Mouse (Mus musculus): ENCODE results near the gene Pycr2. TPM values are rescaled to one million over a fixed set of nuclear protein-coding genes. Genes with fewer than 3 reads are reported as not detected.

Gene Pycr2
- polyA plus RNA-seq, 1 experiment from 2014 or later: 163 TPM

DNA sequence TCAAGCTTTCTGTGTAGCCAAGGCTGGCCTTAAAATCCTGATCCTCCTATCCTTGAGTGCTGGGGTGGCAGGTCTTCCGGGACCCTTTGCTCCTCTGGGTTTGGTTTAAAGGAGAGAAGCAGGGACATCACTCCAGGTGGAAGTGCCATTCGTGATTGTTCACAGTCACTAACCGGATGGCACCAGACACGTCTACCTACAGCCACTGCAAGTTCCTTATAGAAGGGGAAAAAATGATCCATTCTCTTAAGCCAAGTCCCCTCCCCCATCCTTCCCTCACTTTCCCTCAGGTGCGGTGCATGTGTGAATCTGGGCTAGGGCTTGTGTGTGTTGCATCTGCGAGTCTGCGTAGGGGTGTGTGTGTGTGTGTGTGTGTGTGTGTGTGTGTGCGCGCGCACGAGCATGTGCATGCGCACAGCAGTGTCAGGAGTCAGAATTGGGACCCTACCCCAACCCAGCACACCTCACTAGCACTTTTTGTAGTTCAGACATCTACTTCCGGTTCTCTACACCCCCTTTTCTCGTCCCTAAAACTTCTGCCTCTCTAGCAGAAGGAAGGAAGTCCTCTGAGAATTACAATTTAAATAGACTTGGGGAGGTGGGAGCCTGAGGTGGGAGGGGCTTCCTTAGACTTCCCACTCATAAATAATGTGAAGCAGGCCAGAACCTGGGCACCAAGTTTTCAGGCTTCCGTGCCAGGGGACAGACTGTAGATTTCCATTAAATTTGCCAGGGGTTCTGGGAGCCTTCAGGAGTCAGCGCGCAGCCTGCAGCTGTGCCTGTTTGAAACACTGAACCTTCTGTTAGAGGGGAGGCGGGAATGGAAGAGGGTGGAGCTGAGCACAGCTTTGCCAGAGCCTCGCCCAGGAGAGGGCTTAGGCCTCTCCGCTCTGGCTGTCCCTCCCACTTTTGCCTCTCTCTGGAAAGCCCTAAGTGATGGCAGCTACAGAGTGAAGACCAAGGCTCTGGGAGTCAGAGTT, 41.2 kb downstream of the Pycr2 start:
- Histone ChIP-seq H3K36me3 (no peaks in the 10 kb centered on the region), H3K4me1 (peaks cover 57% of the 10 kb centered on the region), H3K4me3 (peak overlapping the region; percentile 39), H3K9me3 (replicated peaks) (no peaks in the 10 kb centered on the region), H3K27me3 (ENCODE audit: low read depth, poor library complexity, severe bottlenecking) (peaks cover 49% of the 10 kb centered on the region), H3K27ac (peak overlapping the region; percentile 78)
- peak; percentile 69 for DNase-seq (ENCODE audit: low spot score)
- WGBS: 22% methylated on average over 20 of the region's 20 CpGs

DNA sequence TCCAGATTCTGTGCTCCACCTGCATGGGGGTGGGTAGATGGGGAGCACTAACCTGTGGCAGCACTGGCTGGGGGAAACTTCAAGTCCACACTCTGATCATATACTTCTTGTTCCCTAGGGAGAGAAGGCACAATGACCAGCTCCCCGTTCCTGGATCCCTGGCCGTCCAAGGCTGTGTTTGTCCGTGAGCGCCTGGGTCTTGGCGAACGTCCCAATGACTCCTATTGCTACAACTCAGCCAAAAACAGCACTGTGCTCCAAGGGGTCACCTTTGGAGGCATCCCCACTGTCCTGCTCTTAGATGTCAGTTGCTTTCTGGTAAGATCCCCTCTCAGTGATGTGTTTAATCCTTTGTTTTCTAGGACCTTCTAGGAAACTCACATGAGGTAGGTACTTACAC, 42.4 kb downstream of the Pycr2 start:
- H3K9me3 ChIP-seq (replicated peaks): no peaks in the 10 kb centered on the region
- no peak for DNase-seq (ENCODE audit: low spot score)
- peaks cover 52% of the 10 kb centered on the region for H3K4me1 ChIP-seq
- no peak overlapping the region for H3K4me3 ChIP-seq
- peaks cover 38% of the 10 kb centered on the region for H3K27me3 ChIP-seq (ENCODE audit: low read depth, poor library complexity, severe bottlenecking)
- peak overlapping the region; percentile 78 for H3K27ac ChIP-seq
- 0 out of 2 replicates have a peak, but pooled peaks cover 4% of the 10 kb centered on the region for H3K36me3 ChIP-seq
- 94% methylated on average over 6 of the region's 6 CpGs for WGBS

DNA sequence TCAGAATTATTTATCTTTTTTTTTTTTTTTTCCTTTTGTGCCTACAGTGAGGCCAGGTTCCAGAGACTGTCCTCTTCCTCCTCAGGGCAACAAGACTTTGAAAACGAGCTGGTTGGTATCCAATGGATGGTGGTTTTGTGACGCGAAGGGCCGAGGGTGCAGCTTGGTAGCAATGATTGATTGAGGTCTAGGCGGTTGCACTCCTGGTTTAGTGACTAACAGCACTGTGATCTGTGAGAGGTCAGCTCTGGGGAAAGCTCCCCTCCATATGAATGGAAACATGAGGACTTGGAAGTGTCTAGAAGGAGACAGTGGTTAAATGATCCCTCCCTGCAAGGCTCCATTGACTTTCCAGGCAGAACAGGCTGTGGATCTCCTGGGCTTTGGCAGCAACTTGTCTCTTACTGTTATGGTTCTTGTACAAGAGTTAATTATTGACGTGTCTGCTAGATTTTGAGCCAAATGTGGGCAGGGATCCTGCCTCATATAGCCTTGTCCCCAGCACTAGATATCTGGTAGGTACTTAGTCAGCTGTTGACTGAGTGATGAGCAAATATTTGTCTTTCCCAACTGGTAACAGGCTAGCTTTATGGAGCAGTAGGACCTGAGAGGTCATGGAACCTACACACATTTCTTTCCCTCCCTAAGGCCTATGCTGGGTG, 48.1 kb downstream of the Pycr2 start:
- Histone ChIP-seq H3K4me3 (no peak overlapping the region), H3K27ac (no peak overlapping the region), H3K27me3 (ENCODE audit: low read depth, poor library complexity, severe bottlenecking) (no peaks in the 10 kb centered on the region), H3K4me1 (peaks cover 21% of the 10 kb centered on the region), H3K9me3 (replicated peaks) (no peaks in the 10 kb centered on the region), H3K36me3 (peaks cover 9% of the 10 kb centered on the region; the same call in 1 of the 2 replicates)
- 75% methylated on average over 6 of the region's 6 CpGs for WGBS
- DNase-seq (ENCODE audit: low spot score): no peak

DNA sequence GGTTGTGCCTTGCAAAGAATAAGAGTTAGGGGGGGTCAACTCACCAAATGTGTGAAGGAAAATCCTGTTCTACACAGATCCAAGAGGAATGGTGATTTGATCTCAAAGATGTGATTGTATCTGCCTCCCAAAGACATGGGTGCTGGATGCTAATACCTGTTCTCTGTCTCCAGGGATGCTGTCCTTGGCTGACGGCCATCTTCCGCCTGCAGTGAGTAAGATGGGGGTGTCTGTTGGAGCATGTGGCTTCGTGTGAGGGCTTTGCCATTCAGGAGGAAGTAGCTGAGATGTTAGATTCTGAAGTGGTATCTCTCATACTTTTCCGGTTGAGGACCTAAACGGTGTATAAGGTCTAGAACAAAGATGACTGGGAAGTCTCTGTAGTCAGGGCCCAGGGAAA, 48.7 kb downstream of the Pycr2 start:
- Histone ChIP-seq H3K36me3 (peaks cover 9% of the 10 kb centered on the region; the same call in 1 of the 2 replicates), H3K27ac (no peak overlapping the region), H3K27me3 (ENCODE audit: low read depth, poor library complexity, severe bottlenecking) (no peaks in the 10 kb centered on the region), H3K4me1 (peaks cover 21% of the 10 kb centered on the region), H3K9me3 (replicated peaks) (no peaks in the 10 kb centered on the region), H3K4me3 (no peak overlapping the region)
- 89% methylated on average over 5 of the region's 5 CpGs for WGBS
- DNase-seq (ENCODE audit: low spot score): no peak

DNA sequence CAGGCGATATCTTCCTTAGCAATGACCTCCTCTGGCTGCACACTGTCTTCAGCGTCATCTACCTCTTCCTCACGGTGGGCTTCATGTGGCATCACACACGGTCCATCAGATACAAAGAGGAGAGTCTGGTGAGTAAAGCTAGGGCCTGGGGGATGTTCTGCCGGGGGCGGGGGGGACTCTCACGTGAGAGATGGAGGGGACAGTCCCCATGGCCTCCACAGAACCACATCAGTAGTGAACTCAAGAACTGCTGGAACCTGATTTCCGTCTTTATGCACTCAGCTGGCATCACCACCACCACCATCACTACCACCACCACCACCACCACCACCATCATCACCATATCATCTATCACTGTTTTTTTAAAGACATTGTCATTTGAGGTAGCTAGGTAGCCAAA, 52.3 kb downstream of the Pycr2 start:
- H3K27me3 ChIP-seq (ENCODE audit: low read depth, poor library complexity, severe bottlenecking): no peaks in the 10 kb centered on the region
- WGBS: 92% methylated on average over 8 of the region's 8 CpGs

DNA sequence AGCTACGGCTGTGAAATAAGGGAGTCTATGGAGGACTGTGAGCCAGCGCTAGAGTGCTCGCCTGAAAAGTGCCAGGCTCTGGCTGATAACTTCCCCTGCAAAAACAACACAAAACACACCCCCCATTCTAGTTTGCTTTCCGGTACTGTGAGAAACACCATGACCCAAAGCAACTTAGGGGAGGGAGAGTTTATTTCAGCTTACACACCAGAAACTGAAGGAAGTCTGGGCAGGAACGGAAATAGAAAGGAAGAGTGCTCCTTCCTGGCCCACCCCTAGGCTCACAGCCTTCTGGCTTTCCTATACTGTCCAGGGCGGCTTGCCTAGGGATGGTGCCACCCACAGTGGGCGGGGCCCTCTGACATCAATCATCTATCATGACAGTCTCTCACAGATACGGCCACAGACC, 52.9 kb downstream of the Pycr2 start:
- no peak overlapping the region for H3K27ac ChIP-seq
- no peak overlapping the region for H3K4me3 ChIP-seq
- no peaks in the 10 kb centered on the region for H3K9me3 ChIP-seq (replicated peaks)
- no peaks in the 10 kb centered on the region for H3K27me3 ChIP-seq (ENCODE audit: low read depth, poor library complexity, severe bottlenecking)
- DNase-seq (ENCODE audit: low spot score): no peak
- H3K4me1 ChIP-seq: peaks cover 9% of the 10 kb centered on the region
- H3K36me3 ChIP-seq: peaks cover 5% of the 10 kb centered on the region; the same call in 1 of the 2 replicates
- WGBS: 89% methylated on average over 8 of the region's 8 CpGs

More for the DNA sequence above, 52.3 kb downstream of the Pycr2 start:
- Histone ChIP-seq H3K4me3 (no peak overlapping the region), H3K9me3 (replicated peaks) (no peaks in the 10 kb centered on the region), H3K27ac (no peak overlapping the region), H3K36me3 (peaks cover 5% of the 10 kb centered on the region; the same call in 1 of the 2 replicates), H3K4me1 (peaks cover 9% of the 10 kb centered on the region)
- no peak for DNase-seq (ENCODE audit: low spot score)

Other genes with a start within 250 kb of the Pycr2 start
- gene Mixl1, start 207.3 kb upstream of the Pycr2 start, polyA plus RNA-seq (2016; fragmentation: Nextera tagmentation; extraction: Ambion mirVana): 0.09 and 0.28 TPM in 2 replicates
- gene Acbd3, start 178.2 kb upstream of the Pycr2 start, polyA plus RNA-seq (2016; fragmentation: Nextera tagmentation; extraction: Ambion mirVana): 17.0 and 19.2 TPM in 2 replicates
- gene H3f3a, start 90.3 kb upstream of the Pycr2 start, polyA plus RNA-seq (2016; fragmentation: Nextera tagmentation; extraction: Ambion mirVana): 2,611 and 2,929 TPM in 2 replicates
- gene Sde2, start 53.2 kb upstream of the Pycr2 start, polyA plus RNA-seq (2016; fragmentation: Nextera tagmentation; extraction: Ambion mirVana): 46.7 and 50.8 TPM in 2 replicates
- gene Lefty2, start 11.2 kb upstream of the Pycr2 start, polyA plus RNA-seq (2016; fragmentation: Nextera tagmentation; extraction: Ambion mirVana): not detected in 2 replicates
- 0.23 and 0.33 TPM in 2 replicates for gene Lefty1, start 30.7 kb downstream of the Pycr2 start, polyA plus RNA-seq (2016; fragmentation: Nextera tagmentation; extraction: Ambion mirVana)
- gene Tmem63a, start 38.1 kb downstream of the Pycr2 start, polyA plus RNA-seq (2016; fragmentation: Nextera tagmentation; extraction: Ambion mirVana): 2.9 and 6.2 TPM in 2 replicates
- 0.87 and 1.4 TPM in 2 replicates for gene Ephx1, start 116.6 kb downstream of the Pycr2 start, polyA plus RNA-seq (2016; fragmentation: Nextera tagmentation; extraction: Ambion mirVana)
- not detected in 2 replicates for gene 9130409I23Rik, start 146.9 kb downstream of the Pycr2 start, polyA plus RNA-seq (2016; fragmentation: Nextera tagmentation; extraction: Ambion mirVana)
- gene Nvl, start 239.9 kb downstream of the Pycr2 start, polyA plus RNA-seq (2016; fragmentation: Nextera tagmentation; extraction: Ambion mirVana): 44.7 and 49.2 TPM in 2 replicates
- 111 and 119 TPM in 2 replicates for gene Cnih4, start 240.4 kb downstream of the Pycr2 start, polyA plus RNA-seq (2016; fragmentation: Nextera tagmentation; extraction: Ambion mirVana)

All from limb, embryonic 10.5 days (tissue).